Mouse (Mus musculus): Measurements from ENCODE around the gene Bmf. TPM values are rescaled to one million over a fixed set of nuclear protein-coding genes. Genes with fewer than 3 reads are reported as not detected.

The Bmf gene
- total RNA-seq, 1 experiment from 2014 or later = 42.1 TPM

- peak; percentile 61 for ATAC-seq (replicated peaks; ENCODE audit: insufficient number of reproducible peaks, low FRiP score, low TSS enrichment, poor library complexity, severe bottlenecking)
These were observed 26.2 kb downstream of the Bmf start for GRCm38 (mm10) chr2:118523163-118523730.

- no peak for ATAC-seq (replicated peaks; ENCODE audit: insufficient number of reproducible peaks, low FRiP score, low TSS enrichment, poor library complexity, severe bottlenecking)
These were observed 27.2 kb downstream of the Bmf start for GRCm38 (mm10) chr2:118522265-118522664.

GRCm38 (mm10) chr2:118520042-118520933, 29.2 kb downstream of the Bmf start:
- no peak for ATAC-seq (replicated peaks; ENCODE audit: insufficient number of reproducible peaks, low FRiP score, low TSS enrichment, poor library complexity, severe bottlenecking)

GRCm38 (mm10) chr2:118512418-118513377, 36.8 kb downstream of the Bmf start:
- peak; percentile 74 for ATAC-seq (replicated peaks; ENCODE audit: insufficient number of reproducible peaks, low FRiP score, low TSS enrichment, poor library complexity, severe bottlenecking)

- ATAC-seq (replicated peaks; ENCODE audit: insufficient number of reproducible peaks, low FRiP score, low TSS enrichment, poor library complexity, severe bottlenecking) = no peak
These were observed 37.6 kb downstream of the Bmf start for GRCm38 (mm10) chr2:118511779-118512417.

GRCm38 (mm10) chr2:118510447-118511310, 38.8 kb downstream of the Bmf start:
- ATAC-seq (replicated peaks; ENCODE audit: insufficient number of reproducible peaks, low FRiP score, low TSS enrichment, poor library complexity, severe bottlenecking) = no peak

- no peak for ATAC-seq (replicated peaks; ENCODE audit: insufficient number of reproducible peaks, low FRiP score, low TSS enrichment, poor library complexity, severe bottlenecking)
These were observed 39.6 kb downstream of the Bmf start for GRCm38 (mm10) chr2:118509688-118510446.

GRCm38 (mm10) chr2:118507126-118507525, 42.4 kb downstream of the Bmf start:
- ATAC-seq (replicated peaks; ENCODE audit: insufficient number of reproducible peaks, low FRiP score, low TSS enrichment, poor library complexity, severe bottlenecking) = no peak

GRCm38 (mm10) chr2:118500191-118500590, 49.3 kb downstream of the Bmf start:
- ATAC-seq (replicated peaks; ENCODE audit: insufficient number of reproducible peaks, low FRiP score, low TSS enrichment, poor library complexity, severe bottlenecking) = no peak

- ATAC-seq (replicated peaks; ENCODE audit: insufficient number of reproducible peaks, low FRiP score, low TSS enrichment, poor library complexity, severe bottlenecking) = no peak
These were observed 50.1 kb downstream of the Bmf start for GRCm38 (mm10) chr2:118499135-118499961.

- ATAC-seq (replicated peaks; ENCODE audit: insufficient number of reproducible peaks, low FRiP score, low TSS enrichment, poor library complexity, severe bottlenecking) = no peak
These were observed 51.0 kb downstream of the Bmf start for GRCm38 (mm10) chr2:118498476-118498875.

GRCm38 (mm10) chr2:118497890-118498289, 51.6 kb downstream of the Bmf start:
- no peak for ATAC-seq (replicated peaks; ENCODE audit: insufficient number of reproducible peaks, low FRiP score, low TSS enrichment, poor library complexity, severe bottlenecking)

GRCm38 (mm10) chr2:118495024-118495423, 54.5 kb downstream of the Bmf start:
- ATAC-seq (replicated peaks; ENCODE audit: insufficient number of reproducible peaks, low FRiP score, low TSS enrichment, poor library complexity, severe bottlenecking) = no peak

GRCm38 (mm10) chr2:118491741-118492395, 57.6 kb downstream of the Bmf start:
- no peak for ATAC-seq (replicated peaks; ENCODE audit: insufficient number of reproducible peaks, low FRiP score, low TSS enrichment, poor library complexity, severe bottlenecking)

GRCm38 (mm10) chr2:118491281-118491731, 58.2 kb downstream of the Bmf start:
- no peak for ATAC-seq (replicated peaks; ENCODE audit: insufficient number of reproducible peaks, low FRiP score, low TSS enrichment, poor library complexity, severe bottlenecking)
